Mouse (Mus musculus) gastrocnemius, postnatal 10 days (tissue): Measurements from ENCODE around the gene Kdm6b. TPM values are rescaled to one million over a fixed set of nuclear protein-coding genes. Genes with fewer than 3 reads are reported as not detected.

Experiments used
- DNase-seq: peaks from one replicate; pipeline ENCODE4 v3.0.0; 2021; ENCODE audit warnings: mixed read lengths
- total RNA-seq, 2 experiments: library from RNA; stranded (reverse); gene quantifications; 2 replicates each; pipeline ENCODE4 v1.2.3; 2021

The Kdm6b gene
- total RNA-seq, 2 experiments from 2014 or later = 35.9 to 47.5 TPM

DNA sequence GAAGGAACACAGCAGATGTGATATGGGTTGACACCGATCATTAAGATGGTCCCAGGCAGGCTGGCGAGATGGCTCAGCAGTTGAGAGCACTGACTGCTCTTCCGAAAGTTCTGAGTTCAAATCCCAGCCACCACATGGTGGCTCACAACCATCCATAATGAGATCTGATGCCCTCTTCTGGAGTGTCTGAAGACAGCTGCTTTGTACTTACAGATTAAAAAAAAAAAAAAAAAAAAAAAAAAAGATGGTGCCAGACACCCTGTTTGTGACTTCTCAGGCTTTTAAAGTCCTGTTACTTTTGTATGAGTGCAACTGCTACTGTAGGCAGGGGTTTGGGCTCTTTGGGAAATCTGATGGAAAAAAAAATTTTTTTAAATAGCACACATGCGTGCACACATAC, 24.8 kb downstream of the Kdm6b start:
- DNase-seq = no peak

DNA sequence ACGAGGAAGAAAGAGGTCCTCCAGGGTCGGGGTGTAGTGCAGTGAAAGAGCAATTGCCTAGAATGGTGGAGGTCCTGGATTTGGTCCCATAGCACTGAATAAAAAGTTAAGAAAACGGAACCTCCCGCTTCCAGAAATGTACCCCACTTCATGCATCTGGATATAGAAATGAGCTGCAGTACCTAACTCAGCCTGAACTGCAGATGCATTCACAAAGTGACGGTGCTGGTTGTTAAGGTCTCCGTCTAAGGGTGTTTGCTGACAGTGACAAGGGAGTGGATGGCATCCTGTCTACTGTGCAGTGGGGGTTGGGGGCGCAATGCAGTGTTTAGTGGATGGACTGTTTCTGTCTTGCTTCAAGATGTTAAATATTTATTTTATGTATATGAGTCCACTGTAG, 26.7 kb downstream of the Kdm6b start:
- no peak for DNase-seq

- no peak for DNase-seq
These were observed 28.5 kb downstream of the Kdm6b start for GRCm38 (mm10) chr11:69384979-69385378.

DNA sequence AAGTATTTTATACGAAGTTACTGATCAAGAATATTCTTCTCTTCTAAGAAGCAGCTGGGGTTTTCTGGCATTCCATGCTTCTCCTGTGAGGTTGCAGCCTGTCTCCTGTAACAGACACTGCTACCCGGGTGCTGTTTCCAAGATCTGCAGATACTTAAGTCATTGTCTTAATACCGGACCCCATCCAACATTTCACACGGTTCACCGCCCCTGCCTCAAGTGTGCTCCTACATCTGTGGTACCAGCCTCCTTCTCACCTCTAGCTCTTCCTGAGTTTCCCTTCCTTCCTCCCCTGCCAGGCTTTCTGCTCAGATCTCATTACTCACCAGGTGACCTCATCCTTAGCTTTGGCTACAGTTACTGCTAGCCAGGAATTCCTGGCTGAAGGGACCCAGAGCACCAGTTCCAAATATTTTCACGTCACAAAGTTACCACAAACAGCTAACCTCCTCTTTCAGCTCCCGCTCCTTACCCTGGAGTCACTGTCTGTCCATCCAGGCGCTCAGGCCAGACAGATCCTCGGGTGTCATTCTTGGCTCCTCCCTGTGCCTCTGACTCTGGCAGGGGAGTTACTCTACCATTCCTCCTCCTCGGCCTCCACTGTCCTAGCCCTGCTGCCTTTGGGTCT, 30.9 kb downstream of the Kdm6b start:
- DNase-seq = no peak

- no peak for DNase-seq
These were observed 32.1 kb downstream of the Kdm6b start for GRCm38 (mm10) chr11:69381356-69381755.

DNA sequence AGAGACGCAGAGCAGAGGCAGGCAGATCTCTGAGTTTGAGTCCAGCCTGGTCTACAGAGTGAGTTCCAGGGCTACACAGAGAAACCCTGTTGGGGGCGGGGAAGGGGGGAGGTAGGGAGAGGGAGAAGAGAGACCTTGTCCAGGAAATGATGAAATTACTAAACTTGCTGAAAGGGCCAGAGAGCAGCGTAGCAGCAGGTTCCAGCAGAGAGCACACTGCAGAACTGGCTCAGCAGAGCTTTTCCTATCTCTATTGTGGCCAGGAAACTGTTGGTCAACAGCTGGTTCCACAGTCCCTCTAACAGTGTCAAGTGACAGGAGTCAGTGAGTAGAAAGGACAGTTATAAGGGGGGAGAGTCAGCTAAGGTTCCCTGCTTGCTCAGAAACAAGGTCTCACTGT, 33.9 kb downstream of the Kdm6b start:
- DNase-seq = no peak

- DNase-seq = no peak
These were observed 35.7 kb downstream of the Kdm6b start for GRCm38 (mm10) chr11:69377766-69378165.

DNA sequence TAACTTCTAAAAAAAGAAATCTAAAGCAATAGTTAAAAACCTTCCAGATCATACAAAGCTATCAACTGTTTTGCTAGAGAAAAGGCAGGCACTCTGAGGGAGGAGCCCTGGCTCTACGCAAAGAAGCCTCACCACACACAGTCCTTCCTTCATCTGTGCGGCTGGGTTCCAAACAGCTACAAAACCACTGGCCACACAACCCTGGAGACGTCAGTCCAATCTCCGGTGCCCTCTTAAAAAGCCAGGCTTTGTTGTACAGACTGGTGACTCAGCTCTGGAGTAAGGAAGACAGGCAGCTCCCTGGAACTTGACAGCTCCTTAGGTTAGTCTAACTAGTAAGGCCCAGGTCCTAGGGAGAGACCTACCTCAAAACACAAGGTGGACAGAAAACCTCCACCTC, 37.8 kb downstream of the Kdm6b start:
- DNase-seq = no peak

DNA sequence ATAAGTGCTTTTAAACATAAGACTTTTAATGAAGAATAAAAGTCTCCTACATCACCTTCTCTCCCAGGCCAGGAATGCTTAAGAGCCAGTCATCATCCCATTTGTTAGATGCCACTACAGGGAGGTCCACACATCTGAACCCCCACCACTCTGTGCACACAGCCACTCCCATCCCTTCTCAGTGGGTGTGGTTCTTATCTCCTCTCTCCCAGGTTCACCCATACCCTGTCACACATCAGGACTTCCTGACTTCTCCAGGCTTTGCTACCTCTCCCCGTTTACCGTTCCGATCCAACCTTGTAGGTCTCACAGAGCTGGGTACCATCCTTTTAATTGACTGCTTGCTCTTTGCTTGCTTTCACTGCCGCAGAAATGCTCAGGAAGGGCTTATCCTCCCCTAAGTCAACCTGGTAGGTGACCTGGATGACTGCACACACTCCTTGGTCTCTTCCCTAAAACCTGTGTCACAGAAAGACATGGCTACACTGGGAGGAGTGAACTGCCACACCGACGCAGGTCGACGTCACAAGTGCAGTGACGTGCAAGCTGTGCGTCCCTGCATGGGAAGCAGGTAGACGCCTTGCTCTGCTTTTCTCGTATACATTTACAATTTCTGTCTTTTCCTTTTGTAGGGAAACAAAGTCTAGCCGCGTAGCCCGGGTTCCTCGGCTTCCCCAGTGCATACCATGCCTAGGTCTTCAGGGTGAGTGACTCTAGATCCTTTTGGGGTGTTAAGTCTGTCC, 40.1 kb downstream of the Kdm6b start:
- DNase-seq = no peak

DNA sequence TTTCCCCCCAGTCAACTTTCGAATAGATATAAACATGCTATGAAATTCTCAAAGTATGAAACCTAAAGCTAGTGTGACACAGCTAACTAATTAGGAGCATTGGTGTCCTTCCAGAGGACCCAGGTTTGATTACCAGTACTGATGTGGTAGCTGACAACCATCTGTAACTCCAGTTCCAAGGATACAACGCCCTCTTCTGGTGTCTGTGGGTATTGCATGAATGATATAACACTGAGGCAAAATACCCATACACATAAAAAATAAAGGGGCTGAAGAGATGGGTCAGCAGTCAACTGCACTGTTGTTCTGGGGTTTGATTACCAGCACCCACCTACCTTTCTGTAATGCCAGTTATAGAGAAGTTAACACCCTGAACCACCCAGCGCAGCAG, 40.7 kb downstream of the Kdm6b start:
- no peak for DNase-seq

DNA sequence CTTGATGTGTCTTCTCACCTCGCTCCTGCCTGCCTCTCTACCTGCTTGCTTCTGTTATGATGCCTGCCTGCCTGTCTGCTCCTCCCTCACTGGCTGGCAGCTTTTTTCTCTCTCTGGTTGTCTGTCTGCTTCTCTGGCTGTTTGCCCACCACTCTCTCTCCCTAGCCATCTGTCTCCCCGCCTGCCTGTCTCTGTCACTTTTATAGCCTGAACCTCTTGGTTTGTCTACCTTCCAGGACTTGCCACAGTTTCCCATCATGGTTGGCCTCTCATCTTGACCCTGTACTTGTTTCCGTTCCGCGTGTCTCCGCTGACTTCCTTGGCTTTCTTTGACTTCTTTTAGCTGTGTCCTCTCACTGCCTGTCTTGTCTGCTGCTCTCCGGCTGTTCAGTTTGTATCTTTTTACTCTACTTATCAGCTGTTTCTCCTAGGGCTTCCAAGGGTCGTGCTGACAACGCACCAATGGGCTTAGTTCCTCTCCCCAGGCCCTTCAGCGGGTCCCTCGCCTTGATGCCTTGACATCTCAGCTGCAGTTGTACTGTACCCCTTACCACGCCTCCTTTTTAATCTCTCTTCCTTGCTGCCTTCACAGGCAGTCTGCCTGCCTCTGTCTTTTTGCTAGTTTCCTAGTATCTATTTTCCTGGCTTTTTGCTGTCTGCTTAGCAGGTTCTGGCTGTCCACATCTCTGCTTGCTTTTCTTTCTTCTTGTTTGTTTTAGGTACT, 41.3 kb downstream of the Kdm6b start:
- DNase-seq = no peak

- no peak for DNase-seq
These were observed 41.9 kb downstream of the Kdm6b start for GRCm38 (mm10) chr11:69371601-69372000.

- no peak for DNase-seq
These were observed 42.7 kb downstream of the Kdm6b start for GRCm38 (mm10) chr11:69370817-69371215.

DNA sequence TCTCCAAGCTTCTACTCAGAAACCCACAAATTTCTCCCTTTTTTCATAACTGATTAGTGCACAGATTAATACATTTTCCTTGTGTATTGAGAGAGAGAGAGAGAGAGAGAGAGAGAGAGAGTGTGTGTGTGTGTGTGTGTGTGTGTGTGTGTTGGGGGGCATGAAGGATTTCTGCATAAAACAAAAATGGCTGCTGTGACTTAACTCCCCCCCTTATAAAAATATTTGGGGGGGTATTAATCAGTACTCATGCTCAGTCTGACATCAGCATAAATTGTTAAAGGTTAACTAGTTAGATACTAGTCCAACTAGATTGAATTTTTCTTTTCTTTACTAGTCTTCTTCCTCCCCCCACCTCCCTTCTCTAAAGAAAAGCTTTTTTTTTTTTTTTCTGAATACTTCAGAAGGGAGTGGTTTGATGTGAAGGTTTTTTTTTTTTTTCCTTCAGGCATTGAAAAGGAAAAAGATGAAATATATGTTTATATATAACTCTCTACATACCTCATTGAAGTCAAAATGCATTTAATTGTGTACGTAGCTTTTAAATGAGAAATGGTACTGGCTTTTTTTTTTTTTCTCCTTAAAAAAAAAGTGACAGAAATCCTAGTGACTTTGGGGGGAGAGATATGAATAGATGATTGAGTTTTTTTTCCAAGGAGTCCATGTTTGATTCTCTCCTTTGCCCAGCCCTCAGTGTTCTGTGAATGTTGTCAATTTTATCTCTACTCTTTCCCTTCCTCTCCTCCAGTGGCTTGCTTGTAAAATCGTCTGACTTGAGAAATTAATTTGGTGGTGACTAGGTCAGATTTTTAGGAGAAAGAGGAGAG, 43.3 kb downstream of the Kdm6b start:
- DNase-seq = no peak

DNA sequence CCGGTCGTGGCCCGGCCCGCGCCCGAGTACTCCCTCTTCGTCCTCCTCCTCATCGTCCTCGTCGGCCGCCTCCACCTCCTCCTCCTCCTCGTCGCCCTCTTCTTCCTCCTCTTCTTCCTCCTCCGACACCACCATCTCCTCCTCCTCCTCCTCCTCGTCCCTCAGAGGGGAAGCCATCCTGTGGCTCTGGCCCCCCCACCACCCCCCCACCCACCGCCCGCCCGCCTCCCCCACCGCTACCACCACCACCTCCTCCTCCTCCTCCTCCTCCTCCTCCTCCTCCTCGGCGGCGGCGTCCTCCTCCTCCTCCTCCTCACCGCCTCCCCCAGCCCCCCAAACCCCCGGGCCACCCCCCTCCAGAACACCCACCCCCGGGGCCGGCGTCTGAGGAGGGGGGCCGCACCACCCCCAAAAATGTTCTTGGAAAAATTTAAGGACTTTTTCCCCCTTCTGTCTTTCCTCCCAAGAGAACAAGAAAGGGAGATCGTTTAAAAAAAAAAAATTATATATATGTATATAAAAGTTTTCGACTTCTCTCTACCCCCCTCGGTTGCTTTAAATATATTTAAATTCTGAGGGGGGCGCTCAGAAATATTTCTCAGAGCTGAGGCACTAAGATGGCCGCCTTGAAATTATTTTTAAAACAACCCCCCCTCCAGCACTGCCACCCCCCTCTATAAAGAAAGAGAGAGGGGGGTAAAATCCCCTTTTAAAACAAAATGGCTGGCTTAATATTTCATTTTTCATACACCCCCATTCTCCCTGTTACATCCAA, 44.1 kb downstream of the Kdm6b start, which contains the start of gene Chd3:
Gene Chd3, minus strand, starts transcription at position 192 of the 775 bp plus-strand sequence.
- no peak for DNase-seq

GRCm38 (mm10) chr11:69368356-69369214, 44.9 kb downstream of the Kdm6b start:
- peak; percentile 46 for DNase-seq

DNA sequence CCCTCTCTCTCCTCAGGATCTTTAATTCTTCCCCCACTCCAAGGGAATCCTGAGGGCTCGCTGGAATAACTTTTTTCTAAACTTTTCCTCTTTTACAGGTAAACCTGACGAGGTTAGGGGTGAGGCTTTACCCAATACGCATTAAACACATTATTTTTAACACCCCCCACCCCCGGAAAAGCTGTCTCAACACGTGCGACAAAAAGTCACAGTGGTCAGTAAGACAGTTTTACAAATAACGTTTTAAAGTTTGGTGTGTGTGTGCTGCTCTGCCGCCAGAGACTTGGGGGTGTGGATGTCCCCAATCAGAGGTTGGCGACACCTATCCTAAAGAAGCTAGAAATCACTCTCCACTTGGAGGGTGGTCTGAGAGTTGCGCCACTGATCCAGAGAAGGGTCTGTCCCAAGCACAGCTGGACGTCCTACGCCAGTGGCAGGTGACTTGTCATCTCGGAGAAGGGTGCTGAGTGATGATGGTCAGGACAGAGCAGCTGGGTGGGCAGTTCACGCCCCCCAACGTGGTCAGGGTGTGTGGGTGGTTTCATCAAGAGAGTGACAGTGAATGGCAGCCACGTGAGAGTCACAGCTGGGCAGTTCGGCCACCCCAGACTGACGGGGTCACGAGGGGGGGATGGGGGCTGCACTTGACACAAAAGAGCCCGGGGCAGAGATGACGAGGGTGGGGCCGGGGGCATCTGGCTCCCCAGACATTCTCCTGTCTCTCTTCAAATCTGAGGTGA, 45.7 kb downstream of the Kdm6b start:
- DNase-seq = no peak

- no peak for DNase-seq
These were observed 46.4 kb downstream of the Kdm6b start for GRCm38 (mm10) chr11:69366855-69367615.
